Mouse (Mus musculus): ENCODE results near the gene Gmps. TPM values are rescaled to one million over a fixed set of nuclear protein-coding genes. Genes with fewer than 3 reads are reported as not detected.

Gmps gene
- polyA plus RNA-seq (2014; fragmentation: Illumina TruSeq; extraction: RNeasy Lipid Tissue Mini Kit (QIAGEN cat#74804); ENCODE audit: low read depth, low replicate concordance) = 13.1 TPM

DNA sequence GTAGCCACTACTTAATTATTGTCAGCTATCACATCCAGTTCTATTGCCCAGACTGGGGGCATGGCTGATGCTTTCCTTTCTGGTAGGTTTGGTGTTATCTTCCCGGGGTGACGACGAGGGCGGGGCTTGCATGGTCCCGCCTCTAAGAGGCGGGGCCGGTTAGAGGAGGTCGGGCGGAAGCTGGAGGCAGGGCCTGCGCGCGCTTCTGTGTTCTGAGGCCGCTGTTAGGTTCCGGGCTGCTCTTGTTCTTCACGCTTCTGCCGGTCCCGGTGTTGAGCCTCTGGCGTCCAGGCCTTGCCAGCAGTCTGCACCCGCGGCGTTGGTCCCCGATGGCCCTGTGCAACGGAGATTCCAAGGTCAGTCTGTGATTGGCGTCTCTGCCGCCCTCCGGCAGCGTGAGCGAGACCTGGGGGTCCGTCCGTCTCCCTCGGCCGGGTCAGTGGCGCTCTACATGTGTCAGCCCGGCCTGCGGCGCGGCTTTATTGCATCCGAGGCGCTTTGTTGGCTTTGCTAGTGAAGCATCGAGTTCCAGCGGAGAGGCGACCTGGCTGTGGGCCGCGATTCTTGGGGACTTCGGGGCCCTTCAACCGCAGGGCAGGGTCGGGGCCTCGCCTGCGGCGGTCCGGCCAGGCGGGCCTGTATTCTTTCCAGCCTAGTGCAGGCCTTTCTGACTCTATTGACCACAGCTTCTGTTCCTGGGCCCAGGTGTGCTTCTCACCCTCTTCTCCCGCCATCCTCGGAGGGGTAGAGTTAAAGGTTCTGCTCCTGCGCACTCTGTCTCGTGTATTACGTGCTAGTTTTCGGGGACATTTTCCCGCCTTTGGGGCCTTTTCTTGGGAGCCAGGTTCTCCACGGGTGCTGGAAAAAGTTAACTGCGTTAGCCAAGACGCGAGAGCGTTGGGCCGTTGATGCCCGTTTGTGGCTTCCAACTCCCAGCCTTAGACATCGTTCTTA, at the start of gene Gmps:
Gmps (plus strand) TSS at position 152 of the 954 bp plus-strand sequence.

GRCm38 (mm10) chr3:63928878-63929859, 46.7 kb upstream of the Gmps start, which contains the start of gene E130311K13Rik:
Gene E130311K13Rik (minus strand): TSS chr3:63929472.

DNA sequence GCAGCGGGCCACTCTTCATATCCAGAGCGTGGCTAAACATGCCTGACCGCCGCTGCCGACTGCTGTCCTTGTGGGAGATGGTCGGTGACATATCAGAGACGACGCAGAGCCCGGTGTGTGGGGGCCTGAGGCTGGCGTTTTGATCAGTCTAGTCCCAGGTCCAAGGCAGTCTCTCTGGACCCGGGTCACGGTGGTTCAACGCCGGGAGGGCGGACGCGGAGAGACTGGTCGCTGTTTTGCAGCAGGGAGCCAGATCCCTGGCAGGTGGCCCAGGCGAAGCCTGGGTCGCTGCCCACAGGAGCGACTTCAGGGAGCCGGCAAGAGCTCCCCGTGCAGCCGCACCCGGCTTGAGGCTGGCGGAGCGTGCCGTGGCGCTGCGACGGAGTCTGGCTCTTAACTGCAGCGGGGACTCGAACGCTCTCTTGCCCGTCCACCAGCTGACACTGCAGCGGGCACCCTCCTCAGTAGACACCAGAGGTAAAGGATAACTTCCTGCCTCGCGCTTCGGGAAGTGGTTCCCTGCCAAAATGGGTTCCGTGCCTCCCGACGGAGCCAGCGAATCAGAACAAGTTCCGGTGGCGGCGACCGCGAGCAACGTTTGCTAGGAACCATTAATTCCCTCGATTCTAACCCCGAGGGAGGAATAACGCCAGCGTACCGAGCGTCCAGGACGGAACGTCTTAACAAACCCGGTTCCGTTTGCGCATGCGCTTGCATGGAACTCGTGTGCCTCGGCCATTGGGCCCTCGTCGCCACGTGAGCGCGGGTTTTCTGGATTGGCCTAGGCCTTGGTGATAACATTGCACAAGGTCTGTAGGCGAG, 11.6 kb upstream of the Gmps start, which contains the start of gene Slc33a1:
Slc33a1 (minus strand) TSS at position 669 of the 822 bp plus-strand sequence.

Other genes starting within 250 kb of the Gmps start
- 6.4 TPM for gene Plch1, start 76.6 kb upstream of the Gmps start, polyA plus RNA-seq (2014; fragmentation: Illumina TruSeq; extraction: RNeasy Lipid Tissue Mini Kit (QIAGEN cat#74804); ENCODE audit: low read depth, low replicate concordance)
- gene E130311K13Rik, start 46.6 kb upstream of the Gmps start, polyA plus RNA-seq (2014; fragmentation: Illumina TruSeq; extraction: RNeasy Lipid Tissue Mini Kit (QIAGEN cat#74804); ENCODE audit: low read depth, low replicate concordance) = 7.3 TPM
- 42.3 TPM for gene Slc33a1, start 11.3 kb upstream of the Gmps start, polyA plus RNA-seq (2014; fragmentation: Illumina TruSeq; extraction: RNeasy Lipid Tissue Mini Kit (QIAGEN cat#74804); ENCODE audit: low read depth, low replicate concordance)
- gene Vmn2r1, start 105.4 kb downstream of the Gmps start, polyA plus RNA-seq (2014; fragmentation: Illumina TruSeq; extraction: RNeasy Lipid Tissue Mini Kit (QIAGEN cat#74804); ENCODE audit: low read depth, low replicate concordance) = 0.17 TPM
- not detected for gene Vmn2r2, start 165.8 kb downstream of the Gmps start, polyA plus RNA-seq (2014; fragmentation: Illumina TruSeq; extraction: RNeasy Lipid Tissue Mini Kit (QIAGEN cat#74804); ENCODE audit: low read depth, low replicate concordance)

All from adipose tissue, adult 10 weeks (tissue).